Mouse (Mus musculus): ENCODE results near the gene Scnn1b. TPM values are rescaled to one million over a fixed set of nuclear protein-coding genes. Genes with fewer than 3 reads are reported as not detected.

Scnn1b gene
- polyA plus RNA-seq, 1 experiment from 2014 or later: 0.53 TPM

DNA sequence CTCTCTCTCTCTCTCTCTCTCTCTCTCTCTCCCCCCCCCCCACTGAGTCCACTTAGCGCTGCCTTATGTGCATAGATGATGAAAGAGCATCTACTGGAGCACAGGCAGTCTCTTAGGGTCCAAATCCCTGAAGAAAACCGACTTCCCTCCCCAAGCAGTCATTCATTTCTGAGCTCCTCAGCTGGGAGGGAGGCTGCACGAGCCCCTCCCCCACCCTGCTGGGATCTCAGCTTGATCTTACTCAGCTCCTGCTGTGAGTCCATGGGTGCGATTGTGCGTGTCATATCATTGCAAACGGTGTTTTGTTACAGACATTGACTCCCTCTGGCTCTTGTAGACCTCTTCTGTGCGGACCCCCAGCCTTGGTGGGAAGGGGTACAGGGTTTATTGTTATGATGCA, 35.1 kb downstream of the Scnn1b start:
- WGBS: 16% methylated on average over 7 of the region's 7 CpGs

DNA sequence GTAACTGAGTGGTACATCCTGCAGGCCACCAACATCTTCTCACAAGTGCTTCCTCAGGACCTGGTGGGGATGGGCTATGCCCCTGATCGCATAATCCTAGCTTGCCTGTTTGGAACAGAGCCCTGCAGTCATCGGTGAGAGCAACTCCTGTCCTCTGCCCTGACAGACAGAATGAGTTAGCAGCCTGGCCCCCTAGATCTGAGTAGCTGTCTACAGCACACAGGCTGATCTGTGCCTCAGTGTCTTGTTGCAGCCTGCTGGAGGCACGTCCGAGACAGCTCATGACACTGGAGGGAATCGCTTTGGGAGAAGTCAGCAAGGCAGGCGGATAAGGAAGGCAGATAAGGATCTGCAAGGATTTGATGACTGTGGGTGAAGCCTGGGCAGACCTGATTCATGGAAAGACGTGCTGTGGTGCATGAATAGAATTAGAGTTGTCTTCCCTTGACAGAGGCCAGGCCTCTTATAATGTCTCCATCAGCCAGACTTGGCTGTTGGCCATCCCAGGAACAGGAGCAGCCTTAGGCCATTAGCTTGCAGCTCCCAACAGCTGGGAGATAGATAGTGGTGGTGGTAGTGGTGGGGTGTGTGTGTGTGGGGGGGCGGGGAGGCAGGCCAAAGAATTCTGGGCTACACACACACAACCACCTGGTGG, 38.0 kb downstream of the Scnn1b start:
- 40% methylated on average over 8 of the region's 8 CpGs for WGBS
- peak; percentile 88 for ATAC-seq (replicated peaks; ENCODE audit: low FRiP score, low TSS enrichment, low read depth)
- no peaks in the 10 kb centered on the region for H3K36me3 ChIP-seq (ENCODE audit: control insufficient read depth, insufficient read depth, low read length)
- H3K9me3 ChIP-seq (ENCODE audit: control insufficient read depth, low read length): no peaks in the 10 kb centered on the region
- no peak overlapping the region for H3K9ac ChIP-seq (ENCODE audit: low read length)
- H3K27ac ChIP-seq (ENCODE audit: low read depth): peak overlapping the region; percentile 33; the same call in 1 of the 2 replicates
- H3K27me3 ChIP-seq (replicated peaks; ENCODE audit: control insufficient read depth, insufficient read depth, low read length): no peaks in the 10 kb centered on the region
- no peak overlapping the region for H3K4me2 ChIP-seq (ENCODE audit: low read length)
- no peak overlapping the region for H3K4me3 ChIP-seq (ENCODE audit: low read depth, low read length)
- peak; percentile 65 for DNase-seq (ENCODE audit: low spot score)
- peaks cover 9% of the 10 kb centered on the region; the same call in 1 of the 2 replicates for H3K4me1 ChIP-seq (replicated peaks; ENCODE audit: control insufficient read depth, insufficient read depth, low read length)

More for the DNA sequence above, 35.1 kb downstream of the Scnn1b start:
- Histone ChIP-seq H3K36me3 (ENCODE audit: control insufficient read depth, insufficient read depth, low read length) (no peaks in the 10 kb centered on the region), H3K27me3 (replicated peaks; ENCODE audit: control insufficient read depth, insufficient read depth, low read length) (no peaks in the 10 kb centered on the region), H3K4me3 (ENCODE audit: low read depth, low read length) (no peak overlapping the region), H3K9me3 (ENCODE audit: control insufficient read depth, low read length) (no peaks in the 10 kb centered on the region), H3K9ac (ENCODE audit: low read length) (no peak overlapping the region), H3K4me1 (replicated peaks; ENCODE audit: control insufficient read depth, insufficient read depth, low read length) (peaks cover 9% of the 10 kb centered on the region; the same call in 1 of the 2 replicates), H3K27ac (ENCODE audit: low read depth) (no peak overlapping the region), H3K4me2 (ENCODE audit: low read length) (0 out of 2 replicates have a peak overlapping the region, but pooled peaks have one; percentile 25)
- DNase-seq (ENCODE audit: low spot score): no peak
- ATAC-seq (replicated peaks; ENCODE audit: low FRiP score, low TSS enrichment, low read depth): no peak

DNA sequence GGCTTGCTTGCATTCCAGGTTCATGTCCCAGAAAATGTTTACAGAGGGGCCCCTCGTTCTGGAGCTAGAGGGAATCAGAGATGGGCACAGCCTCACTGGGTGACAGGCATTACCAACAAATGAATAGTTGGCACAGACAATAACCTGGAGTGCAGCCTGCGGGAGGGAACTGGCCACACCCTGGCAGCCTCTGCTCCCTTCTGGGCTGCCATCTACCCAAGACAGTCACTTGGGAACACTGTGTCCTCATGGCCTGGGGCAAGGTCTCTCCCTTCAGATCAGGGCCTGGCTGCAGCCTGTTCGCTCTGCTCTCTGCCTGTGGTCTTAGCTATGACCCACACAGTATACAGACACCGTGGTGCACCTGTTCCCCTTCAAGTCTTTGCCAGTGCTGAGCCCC, 42.0 kb downstream of the Scnn1b start:
- DNase-seq (ENCODE audit: low spot score): no peak
- Histone ChIP-seq H3K4me1 (replicated peaks; ENCODE audit: control insufficient read depth, insufficient read depth, low read length) (peaks cover 9% of the 10 kb centered on the region; the same call in 1 of the 2 replicates), H3K27me3 (replicated peaks; ENCODE audit: control insufficient read depth, insufficient read depth, low read length) (no peaks in the 10 kb centered on the region), H3K36me3 (ENCODE audit: control insufficient read depth, insufficient read depth, low read length) (no peaks in the 10 kb centered on the region), H3K4me3 (ENCODE audit: low read depth, low read length) (no peak overlapping the region), H3K9ac (ENCODE audit: low read length) (no peak overlapping the region), H3K4me2 (ENCODE audit: low read length) (no peak overlapping the region), H3K27ac (ENCODE audit: low read depth) (no peak overlapping the region), H3K9me3 (ENCODE audit: control insufficient read depth, low read length) (no peaks in the 10 kb centered on the region)
- 70% methylated on average over 4 of the region's 4 CpGs for WGBS
- ATAC-seq (replicated peaks; ENCODE audit: low FRiP score, low TSS enrichment, low read depth): no peak

DNA sequence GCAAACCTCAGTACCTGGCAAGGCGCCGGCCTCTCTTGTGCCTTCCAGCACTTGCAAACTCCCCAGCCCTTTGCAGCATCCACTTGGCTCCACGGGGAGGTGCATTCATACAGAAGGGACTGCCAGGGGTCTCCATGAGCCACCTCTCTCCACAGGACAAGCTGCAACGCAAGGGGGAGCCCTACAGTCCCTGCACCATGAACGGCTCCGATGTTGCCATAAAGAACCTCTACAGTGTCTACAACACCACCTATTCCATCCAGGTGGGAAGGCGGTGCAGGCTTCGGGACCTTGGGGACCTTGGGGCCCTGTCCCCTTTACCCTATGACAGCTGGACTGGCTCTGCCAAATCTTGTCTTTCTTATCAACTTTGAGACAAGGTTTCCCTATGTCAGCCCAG, 47.4 kb downstream of the Scnn1b start:
- 75% methylated on average over 8 of the region's 8 CpGs for WGBS
- Histone ChIP-seq H3K9ac (ENCODE audit: low read length) (no peak overlapping the region), H3K27me3 (replicated peaks; ENCODE audit: control insufficient read depth, insufficient read depth, low read length) (no peaks in the 10 kb centered on the region), H3K9me3 (ENCODE audit: control insufficient read depth, low read length) (no peaks in the 10 kb centered on the region), H3K27ac (ENCODE audit: low read depth) (no peak overlapping the region), H3K4me3 (ENCODE audit: low read depth, low read length) (no peak overlapping the region), H3K4me1 (replicated peaks; ENCODE audit: control insufficient read depth, insufficient read depth, low read length) (peaks cover 4% of the 10 kb centered on the region), H3K4me2 (ENCODE audit: low read length) (no peak overlapping the region), H3K36me3 (ENCODE audit: control insufficient read depth, insufficient read depth, low read length) (no peaks in the 10 kb centered on the region)
- ATAC-seq (replicated peaks; ENCODE audit: low FRiP score, low TSS enrichment, low read depth) (no peak), DNase-seq (ENCODE audit: low spot score) (no peak)

DNA sequence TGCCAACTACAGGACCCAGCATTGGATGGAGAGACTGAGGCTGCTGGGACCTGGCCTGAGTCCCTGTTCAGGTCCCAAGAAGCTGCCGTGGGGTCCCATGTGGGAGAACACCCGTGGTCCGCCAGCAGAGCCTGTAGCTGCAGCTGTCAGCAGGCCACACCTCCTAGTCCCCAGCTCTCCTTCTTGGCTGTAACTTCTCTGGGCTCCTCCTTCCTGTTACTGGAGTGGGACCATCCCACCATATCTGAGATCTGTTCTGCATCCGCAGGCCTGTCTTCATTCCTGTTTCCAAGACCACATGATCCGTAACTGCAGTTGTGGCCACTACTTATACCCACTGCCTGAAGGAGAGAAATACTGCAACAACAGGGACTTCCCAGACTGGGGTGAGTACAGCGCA, 49.1 kb downstream of the Scnn1b start:
- Histone ChIP-seq H3K4me3 (ENCODE audit: low read depth, low read length) (no peak overlapping the region), H3K9ac (ENCODE audit: low read length) (no peak overlapping the region), H3K36me3 (ENCODE audit: control insufficient read depth, insufficient read depth, low read length) (no peaks in the 10 kb centered on the region), H3K9me3 (ENCODE audit: control insufficient read depth, low read length) (no peaks in the 10 kb centered on the region), H3K27ac (ENCODE audit: low read depth) (no peak overlapping the region), H3K27me3 (replicated peaks; ENCODE audit: control insufficient read depth, insufficient read depth, low read length) (no peaks in the 10 kb centered on the region), H3K4me1 (replicated peaks; ENCODE audit: control insufficient read depth, insufficient read depth, low read length) (peaks cover 4% of the 10 kb centered on the region), H3K4me2 (ENCODE audit: low read length) (no peak overlapping the region)
- WGBS: 44% methylated on average over 6 of the region's 6 CpGs
- DNase-seq (ENCODE audit: low spot score) (no peak), ATAC-seq (replicated peaks; ENCODE audit: low FRiP score, low TSS enrichment, low read depth) (0 out of 2 replicates have a peak, but pooled peaks have one; percentile 48)

DNA sequence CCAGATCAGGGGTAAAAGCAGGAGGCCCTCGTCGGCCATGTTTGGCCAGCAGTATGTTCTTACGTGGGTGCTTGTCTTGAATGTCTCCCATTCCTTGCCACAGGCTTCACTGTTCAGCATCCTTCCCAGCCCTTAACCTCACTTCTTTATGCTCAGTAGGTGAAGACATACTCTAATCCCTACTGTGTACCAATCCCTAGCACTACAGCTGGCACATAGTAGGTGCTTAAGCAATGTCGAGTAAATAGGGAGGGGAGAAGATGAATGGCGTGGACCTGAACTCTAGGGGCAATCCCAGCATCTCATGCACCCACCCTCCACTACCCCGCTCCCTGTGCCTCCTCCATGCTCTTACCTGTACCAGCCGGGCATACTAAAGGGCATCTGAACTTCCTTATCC, 59.5 kb downstream of the Scnn1b start:
- H3K4me1 ChIP-seq (replicated peaks; ENCODE audit: control insufficient read depth, insufficient read depth, low read length): no peaks in the 10 kb centered on the region
- no peak for DNase-seq (ENCODE audit: low spot score)
- ATAC-seq (replicated peaks; ENCODE audit: low FRiP score, low TSS enrichment, low read depth): no peak
- peaks cover 13% of the 10 kb centered on the region for H3K36me3 ChIP-seq (ENCODE audit: control insufficient read depth, insufficient read depth, low read length)
- 93% methylated on average over 7 of the region's 7 CpGs for WGBS
- no peak overlapping the region for H3K4me2 ChIP-seq (ENCODE audit: low read length)
- no peak overlapping the region for H3K27ac ChIP-seq (ENCODE audit: low read depth)
- H3K27me3 ChIP-seq (replicated peaks; ENCODE audit: control insufficient read depth, insufficient read depth, low read length): no peaks in the 10 kb centered on the region
- H3K9ac ChIP-seq (ENCODE audit: low read length): no peak overlapping the region
- H3K4me3 ChIP-seq (ENCODE audit: low read depth, low read length): no peak overlapping the region
- no peaks in the 10 kb centered on the region for H3K9me3 ChIP-seq (ENCODE audit: control insufficient read depth, low read length)

DNA sequence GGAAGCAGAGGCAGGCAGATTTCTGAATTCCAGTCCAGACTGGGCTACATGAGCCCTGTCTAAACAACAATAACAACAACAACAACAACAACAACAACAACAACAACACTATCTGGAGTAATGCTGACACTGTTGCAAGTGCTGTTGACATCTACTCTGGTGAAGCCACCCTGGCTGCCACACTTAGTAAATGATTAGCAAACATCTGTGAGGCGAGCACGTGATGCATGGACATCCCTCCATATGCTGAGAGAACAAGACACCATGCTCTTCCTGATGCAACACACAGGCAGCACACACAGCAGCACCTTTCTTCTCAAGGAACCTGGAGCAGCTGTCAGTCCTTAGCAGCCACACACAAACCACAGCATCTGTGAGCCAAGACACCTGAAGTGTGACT, 63.0 kb downstream of the Scnn1b start:
- Histone ChIP-seq H3K9me3 (ENCODE audit: control insufficient read depth, low read length) (no peaks in the 10 kb centered on the region), H3K36me3 (ENCODE audit: control insufficient read depth, insufficient read depth, low read length) (peaks cover 22% of the 10 kb centered on the region), H3K27ac (ENCODE audit: low read depth) (no peak overlapping the region), H3K9ac (ENCODE audit: low read length) (no peak overlapping the region), H3K4me1 (replicated peaks; ENCODE audit: control insufficient read depth, insufficient read depth, low read length) (no peaks in the 10 kb centered on the region), H3K4me2 (ENCODE audit: low read length) (no peak overlapping the region), H3K4me3 (ENCODE audit: low read depth, low read length) (no peak overlapping the region), H3K27me3 (replicated peaks; ENCODE audit: control insufficient read depth, insufficient read depth, low read length) (no peaks in the 10 kb centered on the region)
- 90% methylated on average over 2 of the region's 2 CpGs for WGBS
- no peak for ATAC-seq (replicated peaks; ENCODE audit: low FRiP score, low TSS enrichment, low read depth)
- no peak for DNase-seq (ENCODE audit: low spot score)

DNA sequence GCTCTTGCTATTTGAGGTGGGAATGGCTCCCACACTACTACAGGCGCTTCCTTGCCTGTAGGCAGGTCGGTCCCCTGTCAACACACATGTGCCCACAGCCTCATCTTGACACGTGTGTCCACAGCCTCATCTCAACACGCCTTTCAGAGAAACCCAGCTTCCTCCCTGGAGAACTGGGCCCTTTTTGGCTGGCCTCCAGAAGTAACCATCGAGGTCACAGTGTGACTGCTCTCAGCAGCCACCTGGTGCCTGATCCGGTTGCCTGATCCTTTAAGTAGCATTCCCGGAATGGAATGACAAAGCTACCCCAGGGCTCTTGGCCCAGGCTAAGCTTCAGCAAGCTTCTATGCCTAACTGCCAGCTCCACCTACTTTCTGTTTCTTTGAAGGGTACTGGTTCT, 66.4 kb downstream of the Scnn1b start:
- 56% methylated on average over 7 of the region's 7 CpGs for WGBS
- ATAC-seq (replicated peaks; ENCODE audit: low FRiP score, low TSS enrichment, low read depth): no peak
- no peaks in the 10 kb centered on the region for H3K9me3 ChIP-seq (ENCODE audit: control insufficient read depth, low read length)
- H3K27ac ChIP-seq (ENCODE audit: low read depth): no peak overlapping the region
- H3K4me3 ChIP-seq (ENCODE audit: low read depth, low read length): no peak overlapping the region
- peaks cover 10% of the 10 kb centered on the region for H3K4me1 ChIP-seq (replicated peaks; ENCODE audit: control insufficient read depth, insufficient read depth, low read length)
- no peak for DNase-seq (ENCODE audit: low spot score)
- no peaks in the 10 kb centered on the region for H3K27me3 ChIP-seq (replicated peaks; ENCODE audit: control insufficient read depth, insufficient read depth, low read length)
- no peak overlapping the region for H3K9ac ChIP-seq (ENCODE audit: low read length)
- H3K36me3 ChIP-seq (ENCODE audit: control insufficient read depth, insufficient read depth, low read length): peaks cover 22% of the 10 kb centered on the region
- H3K4me2 ChIP-seq (ENCODE audit: low read length): no peak overlapping the region

DNA sequence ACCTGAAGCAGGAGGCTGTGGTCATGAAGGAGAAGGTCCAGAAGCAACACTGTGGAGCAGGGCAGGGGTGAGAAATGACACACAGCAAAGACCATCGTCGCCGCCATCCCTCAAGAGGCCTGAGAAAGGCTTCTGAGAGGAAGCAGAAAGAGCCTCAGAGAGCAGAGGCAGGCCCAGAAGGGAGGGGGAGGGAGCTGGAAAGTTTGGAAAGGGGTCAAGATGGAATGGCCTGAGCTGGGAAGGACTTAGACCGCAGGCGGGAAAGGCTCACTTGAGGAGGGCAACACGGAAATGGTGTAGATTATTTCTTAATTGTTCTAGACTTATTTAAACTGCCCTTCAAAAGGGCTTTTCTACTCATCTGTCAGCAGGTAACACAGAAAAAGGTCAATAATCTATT, 68.8 kb downstream of the Scnn1b start:
- no peaks in the 10 kb centered on the region for H3K9me3 ChIP-seq (ENCODE audit: control insufficient read depth, low read length)
- peaks cover 15% of the 10 kb centered on the region for H3K4me1 ChIP-seq (replicated peaks; ENCODE audit: control insufficient read depth, insufficient read depth, low read length)
- H3K4me3 ChIP-seq (ENCODE audit: low read depth, low read length): no peak overlapping the region
- no peak for DNase-seq (ENCODE audit: low spot score)
- H3K27me3 ChIP-seq (replicated peaks; ENCODE audit: control insufficient read depth, insufficient read depth, low read length): no peaks in the 10 kb centered on the region
- 62% methylated on average over 6 of the region's 6 CpGs for whole genome bisulfite sequencing
- H3K36me3 ChIP-seq (ENCODE audit: control insufficient read depth, insufficient read depth, low read length): peaks cover 11% of the 10 kb centered on the region
- no peak for ATAC-seq (replicated peaks; ENCODE audit: low FRiP score, low TSS enrichment, low read depth)
- H3K27ac ChIP-seq (ENCODE audit: low read depth): no peak overlapping the region
- no peak overlapping the region for H3K9ac ChIP-seq (ENCODE audit: low read length)
- no peak overlapping the region for H3K4me2 ChIP-seq (ENCODE audit: low read length)
